Mouse (Mus musculus): ENCODE measurements around the gene Vac14. TPM values are rescaled to one million over a fixed set of nuclear protein-coding genes. Genes with fewer than 3 reads are reported as not detected.

Gene Vac14
- polyA plus RNA-seq, 1 experiment from 2014 or later = 23.7 TPM

DNA sequence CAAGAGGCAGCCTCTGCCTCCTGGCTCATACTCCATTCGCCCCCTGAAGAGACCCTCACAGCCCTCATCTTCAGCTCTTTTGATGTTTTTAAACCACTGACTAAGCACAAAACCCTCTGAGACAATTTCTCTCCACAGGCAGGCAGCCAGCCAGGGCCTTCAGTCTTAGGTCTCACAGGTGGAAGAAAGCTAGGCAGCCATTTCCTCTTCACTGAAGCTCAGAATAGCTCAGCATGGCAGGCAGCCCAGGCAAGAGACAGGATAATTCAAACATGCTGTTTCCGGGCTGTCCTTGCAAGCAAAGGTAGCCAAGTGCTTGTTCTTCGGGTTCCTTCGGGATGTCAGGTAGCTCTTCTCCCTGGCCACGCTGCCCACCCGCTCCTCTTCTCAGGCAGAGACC, 52.9 kb downstream of the Vac14 start:
- H3K4me3 ChIP-seq = no peak overlapping the region
- no peak overlapping the region for H3K9ac ChIP-seq
- WGBS = 92% methylated on average over 6 of the region's 6 CpGs
- no peaks in the 10 kb centered on the region for H3K27me3 ChIP-seq
- no peak for ATAC-seq (ENCODE audit: low FRiP score)
- no peaks in the 10 kb centered on the region for H3K9me3 ChIP-seq
- 0 out of 2 replicates have a peak, but pooled peaks cover 4% of the 10 kb centered on the region for H3K4me1 ChIP-seq (replicated peaks)
- peak overlapping the region; percentile 40; the same call in 1 of the 2 replicates for H3K27ac ChIP-seq
- no peak overlapping the region for H3K4me2 ChIP-seq
- H3K36me3 ChIP-seq = peaks cover 59% of the 10 kb centered on the region

DNA sequence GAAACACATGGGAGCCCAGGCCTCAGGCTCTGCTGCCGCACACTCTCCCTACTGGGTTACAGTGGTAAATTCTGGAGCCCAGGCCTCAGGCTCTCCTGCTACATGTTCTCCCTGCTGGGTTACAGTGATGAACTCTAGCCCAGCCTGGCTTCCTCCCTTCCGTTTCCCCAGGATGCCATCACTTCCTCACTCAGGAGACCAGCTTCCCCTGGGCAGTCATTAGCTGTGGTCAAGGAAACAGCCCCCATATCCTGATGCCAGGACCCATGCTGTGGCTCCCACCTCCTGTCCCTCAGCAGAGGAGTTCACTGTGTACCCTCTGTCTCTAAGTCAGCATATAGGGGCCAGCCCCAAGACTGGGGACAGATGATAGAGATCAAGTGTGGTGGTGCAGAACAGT, 53.7 kb downstream of the Vac14 start:
- Histone ChIP-seq H3K9me3 (no peaks in the 10 kb centered on the region), H3K36me3 (peaks cover 63% of the 10 kb centered on the region), H3K4me2 (no peak overlapping the region), H3K27me3 (no peaks in the 10 kb centered on the region), H3K4me1 (replicated peaks) (0 out of 2 replicates have a peak, but pooled peaks cover 4% of the 10 kb centered on the region), H3K27ac (peak overlapping the region; percentile 30; the same call in 1 of the 2 replicates), H3K4me3 (no peak overlapping the region), H3K9ac (no peak overlapping the region)
- WGBS = 82% methylated on average over 2 of the region's 2 CpGs
- ATAC-seq (ENCODE audit: low FRiP score) = no peak

GRCm38 (mm10) chr8:110673168-110673567, 54.8 kb downstream of the Vac14 start:
- Histone ChIP-seq H3K27me3 (no peaks in the 10 kb centered on the region), H3K36me3 (peaks cover 66% of the 10 kb centered on the region), H3K9me3 (no peaks in the 10 kb centered on the region), H3K27ac (no peak overlapping the region), H3K4me1 (replicated peaks) (0 out of 2 replicates have a peak, but pooled peaks cover 4% of the 10 kb centered on the region), H3K4me3 (no peak overlapping the region), H3K9ac (no peak overlapping the region), H3K4me2 (no peak overlapping the region)
- WGBS = 82% methylated on average over 2 of the region's 2 CpGs
- no peak for ATAC-seq (ENCODE audit: low FRiP score)

DNA sequence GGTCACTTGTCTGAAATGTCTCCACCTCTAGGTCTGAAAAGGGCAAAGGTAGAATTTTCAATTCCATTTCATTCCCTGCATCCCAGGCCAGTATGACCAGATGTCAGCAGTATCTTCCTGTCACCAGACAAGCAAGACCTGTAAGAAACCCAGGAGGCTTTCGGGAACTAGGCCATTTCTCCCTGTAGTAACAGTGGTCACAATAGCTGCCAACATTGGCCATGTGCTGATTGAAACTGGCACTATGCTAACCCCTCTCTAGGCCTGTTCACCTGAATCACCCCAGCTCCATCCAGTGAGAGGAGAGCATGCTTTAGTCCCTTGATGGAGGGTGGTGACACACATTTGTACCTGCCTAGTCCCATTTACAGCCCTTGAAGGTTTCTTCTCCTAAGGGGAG, 56.2 kb downstream of the Vac14 start:
- 100% methylated on average over 1 of the region's 1 CpGs for WGBS
- Histone ChIP-seq H3K36me3 (peaks cover 73% of the 10 kb centered on the region), H3K9ac (no peak overlapping the region), H3K4me2 (no peak overlapping the region), H3K27ac (no peak overlapping the region), H3K27me3 (no peaks in the 10 kb centered on the region), H3K9me3 (no peaks in the 10 kb centered on the region), H3K4me3 (no peak overlapping the region), H3K4me1 (replicated peaks) (0 out of 2 replicates have a peak, but pooled peaks cover 4% of the 10 kb centered on the region)
- ATAC-seq (ENCODE audit: low FRiP score) = no peak

DNA sequence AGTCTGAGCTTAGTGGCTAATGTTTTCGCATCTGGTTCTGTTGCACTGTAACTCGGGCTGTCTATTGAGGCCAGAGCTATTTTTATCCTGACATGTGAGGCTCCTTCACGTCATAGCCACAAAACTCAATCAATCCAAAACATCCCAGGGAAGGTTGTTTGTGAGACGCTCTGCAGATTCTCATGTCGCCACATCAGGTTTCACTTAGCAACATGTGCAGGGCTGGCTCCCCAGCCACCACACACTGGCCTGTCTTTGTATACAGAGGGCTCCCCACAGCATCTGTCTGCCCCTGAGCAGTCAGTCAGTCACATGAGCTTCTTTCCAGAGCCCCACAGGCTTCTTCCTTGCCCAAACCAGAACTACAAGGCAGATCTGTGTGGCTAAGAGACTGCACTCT, 58.3 kb downstream of the Vac14 start:
- Histone ChIP-seq H3K27ac (no peak overlapping the region), H3K4me3 (no peak overlapping the region)
- no peak for ATAC-seq (ENCODE audit: low FRiP score)

DNA sequence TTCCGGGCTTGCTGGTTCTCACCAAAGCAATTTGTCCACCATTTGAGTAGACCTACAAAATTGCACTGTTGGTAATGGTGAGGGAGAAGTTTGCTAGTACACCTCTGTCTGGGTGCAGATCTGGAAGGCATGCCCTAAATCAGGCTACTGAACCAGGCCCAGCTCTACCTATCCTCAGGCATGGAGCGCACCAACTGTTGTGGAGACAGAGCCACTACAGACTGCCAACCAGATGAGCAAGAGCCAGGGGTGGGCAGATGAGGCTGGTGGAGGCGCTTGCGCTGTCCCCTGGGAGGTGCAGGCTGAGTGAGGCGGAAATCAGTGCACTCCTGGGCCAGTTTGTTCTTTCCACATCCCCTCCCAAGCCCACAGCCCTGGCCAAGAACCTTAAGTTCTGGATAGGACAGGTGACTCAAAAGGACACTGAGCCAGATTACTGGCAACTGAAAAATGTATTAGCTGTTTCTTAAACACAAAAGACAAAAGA, 58.8 kb downstream of the Vac14 start:
- H3K27me3 ChIP-seq = no peaks in the 10 kb centered on the region
- no peak overlapping the region for H3K4me3 ChIP-seq
- H3K9me3 ChIP-seq = no peaks in the 10 kb centered on the region
- H3K9ac ChIP-seq = no peak overlapping the region
- WGBS = 89% methylated on average over 5 of the region's 5 CpGs
- ATAC-seq (ENCODE audit: low FRiP score) = no peak
- no peak overlapping the region for H3K27ac ChIP-seq
- no peaks in the 10 kb centered on the region for H3K4me1 ChIP-seq (replicated peaks)
- H3K4me2 ChIP-seq = no peak overlapping the region
- H3K36me3 ChIP-seq = peaks cover 62% of the 10 kb centered on the region

More for the DNA sequence above, 58.3 kb downstream of the Vac14 start:
- Histone ChIP-seq H3K4me2 (no peak overlapping the region), H3K27me3 (no peaks in the 10 kb centered on the region), H3K9ac (no peak overlapping the region), H3K4me1 (replicated peaks) (no peaks in the 10 kb centered on the region), H3K36me3 (peaks cover 67% of the 10 kb centered on the region), H3K9me3 (no peaks in the 10 kb centered on the region)
- 78% methylated on average over 5 of the region's 5 CpGs for whole genome bisulfite sequencing

- Histone ChIP-seq H3K36me3 (peaks cover 63% of the 10 kb centered on the region), H3K4me2 (no peak overlapping the region), H3K4me1 (replicated peaks) (no peaks in the 10 kb centered on the region), H3K9me3 (no peaks in the 10 kb centered on the region), H3K27me3 (no peaks in the 10 kb centered on the region), H3K9ac (no peak overlapping the region), H3K4me3 (no peak overlapping the region), H3K27ac (no peak overlapping the region)
- ATAC-seq (ENCODE audit: low FRiP score) = no peak
- 80% methylated on average over 3 of the region's 3 CpGs for WGBS
These were observed 60.6 kb downstream of the Vac14 start for GRCm38 (mm10) chr8:110678989-110679388.

DNA sequence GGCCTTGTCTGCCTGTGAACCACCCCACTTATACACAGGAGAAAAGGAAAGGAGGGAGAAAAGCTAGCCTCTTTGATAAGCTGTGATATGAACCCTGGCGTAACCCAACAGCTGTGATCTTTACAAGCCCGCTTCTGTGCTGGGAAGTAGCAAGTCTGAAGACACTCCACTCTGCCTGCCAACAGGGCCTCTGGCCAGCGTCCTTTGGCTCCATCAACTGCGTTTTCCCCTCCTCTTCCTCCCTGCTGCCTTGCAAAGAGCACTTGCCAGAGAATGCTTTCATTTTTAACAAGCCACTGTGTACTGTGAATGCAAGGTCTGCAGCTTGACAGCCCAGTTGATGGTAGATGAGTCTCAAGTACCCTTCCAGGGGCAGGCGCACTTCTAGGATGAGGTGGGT, 69.3 kb downstream of the Vac14 start:
- H3K9ac ChIP-seq = no peak overlapping the region
- H3K27me3 ChIP-seq = no peaks in the 10 kb centered on the region
- H3K27ac ChIP-seq = no peak overlapping the region
- ATAC-seq (ENCODE audit: low FRiP score) = no peak
- WGBS = 93% methylated on average over 5 of the region's 5 CpGs
- no peaks in the 10 kb centered on the region for H3K9me3 ChIP-seq
- H3K4me3 ChIP-seq = no peak overlapping the region
- no peaks in the 10 kb centered on the region for H3K4me1 ChIP-seq (replicated peaks)
- peaks cover 73% of the 10 kb centered on the region for H3K36me3 ChIP-seq
- no peak overlapping the region for H3K4me2 ChIP-seq

DNA sequence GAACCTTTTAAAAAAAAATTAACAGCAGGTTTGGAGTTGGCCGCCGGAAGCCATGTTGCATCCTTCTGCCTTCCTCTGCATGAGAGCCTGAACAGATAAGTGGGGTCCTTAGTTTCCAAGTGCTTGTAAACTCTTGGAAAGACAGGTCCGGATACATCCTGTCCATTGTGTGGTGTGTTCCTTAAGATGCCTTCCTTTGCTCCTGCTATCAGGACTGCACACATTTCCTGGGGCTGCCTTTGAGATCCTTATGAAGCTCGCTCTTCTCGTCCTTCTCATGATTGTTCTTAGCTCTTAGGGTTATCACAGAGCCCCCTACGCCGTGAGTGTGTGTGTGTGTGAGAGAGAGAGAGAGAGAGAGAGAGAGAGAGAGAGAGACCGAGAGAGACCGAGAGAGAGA, 71.6 kb downstream of the Vac14 start:
- H3K4me3 ChIP-seq = no peak overlapping the region
- H3K4me2 ChIP-seq = no peak overlapping the region
- no peaks in the 10 kb centered on the region for H3K27me3 ChIP-seq
- H3K36me3 ChIP-seq = peaks cover 55% of the 10 kb centered on the region
- no peaks in the 10 kb centered on the region for H3K9me3 ChIP-seq
- ATAC-seq (ENCODE audit: low FRiP score) = no peak
- peaks cover 7% of the 10 kb centered on the region for H3K4me1 ChIP-seq (replicated peaks)
- H3K9ac ChIP-seq = no peak overlapping the region
- H3K27ac ChIP-seq = no peak overlapping the region
- 95% methylated on average over 9 of the region's 9 CpGs for WGBS

GRCm38 (mm10) chr8:110694226-110694625, 75.8 kb downstream of the Vac14 start:
- H3K9ac ChIP-seq = no peak overlapping the region
- 77% methylated on average over 5 of the region's 5 CpGs for WGBS
- H3K4me3 ChIP-seq = no peak overlapping the region
- no peaks in the 10 kb centered on the region for H3K9me3 ChIP-seq
- H3K4me1 ChIP-seq (replicated peaks) = peaks cover 24% of the 10 kb centered on the region
- H3K27me3 ChIP-seq = no peaks in the 10 kb centered on the region
- H3K27ac ChIP-seq = 0 out of 2 replicates have a peak overlapping the region, but pooled peaks have one; percentile 65
- H3K36me3 ChIP-seq = peaks cover 40% of the 10 kb centered on the region
- H3K4me2 ChIP-seq = no peak overlapping the region
- ATAC-seq (ENCODE audit: low FRiP score) = no peak

DNA sequence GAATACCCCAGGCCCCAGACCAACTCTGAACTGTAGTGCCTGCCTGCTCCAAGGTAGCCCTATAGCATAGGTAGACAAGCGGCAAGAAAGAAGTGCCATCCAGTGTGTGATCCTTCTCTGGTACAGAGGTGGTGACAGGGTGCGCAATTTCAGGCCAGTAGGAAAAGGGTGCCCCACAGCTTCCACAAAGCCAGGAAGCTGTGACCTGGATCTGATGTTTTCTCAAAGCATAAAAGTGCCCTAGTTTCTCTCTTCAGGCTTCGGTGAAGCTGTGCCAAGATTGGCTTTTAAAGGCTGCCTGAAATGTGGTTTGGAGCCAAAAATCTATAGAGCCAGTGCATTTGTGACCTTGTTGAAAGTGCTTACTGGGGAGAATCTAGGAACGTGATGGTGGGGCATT, 76.4 kb downstream of the Vac14 start:
- Histone ChIP-seq H3K4me3 (no peak overlapping the region), H3K27me3 (no peaks in the 10 kb centered on the region), H3K4me2 (no peak overlapping the region), H3K27ac (peak overlapping the region; percentile 65), H3K36me3 (peaks cover 39% of the 10 kb centered on the region), H3K9me3 (no peaks in the 10 kb centered on the region), H3K4me1 (replicated peaks) (peaks cover 24% of the 10 kb centered on the region), H3K9ac (peak overlapping the region; percentile 43; the same call in 1 of the 2 replicates)
- 81% methylated on average over 4 of the region's 4 CpGs for WGBS
- no peak for ATAC-seq (ENCODE audit: low FRiP score)

DNA sequence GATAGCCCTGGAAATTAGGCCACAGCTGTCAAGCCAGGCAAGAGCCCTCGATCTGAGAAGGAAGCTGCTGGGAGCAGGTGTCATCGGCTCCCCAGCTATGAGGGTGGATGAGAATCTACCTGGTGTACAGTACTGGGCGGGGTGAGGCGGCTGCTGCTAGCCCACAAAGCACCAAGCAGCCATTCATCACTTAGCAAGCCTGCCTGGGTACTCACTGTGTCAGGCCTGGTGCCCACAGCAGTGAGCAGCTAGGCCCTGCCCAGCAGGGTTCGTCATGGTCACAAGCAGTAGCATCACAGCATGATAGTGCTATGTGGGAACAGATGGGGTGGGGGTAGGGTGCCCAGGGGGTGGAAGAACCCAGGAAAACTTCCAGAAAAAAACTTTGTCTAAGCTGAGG, 77.0 kb downstream of the Vac14 start:
- Histone ChIP-seq H3K27ac (peak overlapping the region; percentile 65), H3K27me3 (no peaks in the 10 kb centered on the region)
- ATAC-seq (ENCODE audit: low FRiP score) = no peak

DNA sequence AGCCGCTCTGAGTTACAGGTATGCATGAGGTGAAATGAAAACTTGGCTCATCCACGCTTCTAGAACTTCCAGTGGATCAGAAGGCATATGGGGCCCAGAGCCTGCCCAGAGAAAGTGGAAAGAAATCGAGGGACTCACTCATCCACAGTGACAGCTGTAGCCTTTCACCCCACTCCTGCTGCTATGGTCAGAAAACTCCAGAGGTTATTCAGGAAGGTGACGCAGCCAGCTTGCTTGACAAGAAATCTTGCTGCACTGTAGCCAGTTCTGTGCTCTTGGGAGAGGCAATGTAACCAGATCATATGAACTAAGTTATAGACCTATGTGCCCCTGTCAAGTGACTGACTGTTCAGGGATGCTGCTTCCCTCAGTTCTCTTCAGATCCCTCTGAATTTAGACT, 77.7 kb downstream of the Vac14 start:
- WGBS = 87% methylated on average over 4 of the region's 4 CpGs
- H3K9ac ChIP-seq = 0 out of 2 replicates have a peak overlapping the region, but pooled peaks have one; percentile 15
- H3K27me3 ChIP-seq = no peaks in the 10 kb centered on the region
- H3K9me3 ChIP-seq = no peaks in the 10 kb centered on the region
- H3K4me3 ChIP-seq = no peak overlapping the region
- peaks cover 26% of the 10 kb centered on the region for H3K36me3 ChIP-seq
- no peak for ATAC-seq (ENCODE audit: low FRiP score)
- peaks cover 24% of the 10 kb centered on the region for H3K4me1 ChIP-seq (replicated peaks)
- no peak overlapping the region for H3K27ac ChIP-seq
- no peak overlapping the region for H3K4me2 ChIP-seq

More for the DNA sequence above, 77.0 kb downstream of the Vac14 start:
- Histone ChIP-seq H3K4me2 (no peak overlapping the region), H3K4me3 (no peak overlapping the region), H3K4me1 (replicated peaks) (peaks cover 24% of the 10 kb centered on the region), H3K9me3 (no peaks in the 10 kb centered on the region), H3K9ac (peak overlapping the region; percentile 43; the same call in 1 of the 2 replicates), H3K36me3 (peaks cover 32% of the 10 kb centered on the region)
- 84% methylated on average over 5 of the region's 5 CpGs for WGBS
